Mouse (Mus musculus) liver, postnatal 0 days (tissue): ENCODE results near the gene Rpp38. TPM values are rescaled to one million over a fixed set of nuclear protein-coding genes. Genes with fewer than 3 reads are reported as not detected.

ENCODE experiments used
- ATAC-seq: fragments of 200-750 bp; cut with Nextera tagmentation; 2 replicates; pipeline ENCODE4 v1.8.0; 2017; ENCODE audit warnings: mild to moderate bottlenecking, moderate library complexity
- DNase-seq: peaks from one replicate; pipeline ENCODE4 v3.0.0-alpha.2; 2016
- H3K27ac ChIP-seq: fragments of 300-500 bp; sonication (generic); 2 replicates; pipeline ENCODE4 v1.5.1; 2014; ENCODE audit warnings: antibody characterized with exemption, moderate library complexity, mild to moderate bottlenecking, low read depth
- H3K27me3 ChIP-seq: fragments of 300-500 bp; sonication (generic); 2 replicates; pipeline ENCODE4 v1.6.1; 2014; ENCODE audit warnings: low read length, control low read depth, mixed read lengths; ENCODE audit not compliant: insufficient read depth
- H3K36me3 ChIP-seq: fragments of 300-500 bp; sonication (generic); replicated peaks from 2 replicates; pipeline ENCODE4 v1.6.1; 2014; ENCODE audit warnings: mild to moderate bottlenecking, control low read depth, low read length, moderate library complexity, mixed read lengths; ENCODE audit not compliant: insufficient read depth
- H3K4me1 ChIP-seq: fragments of 300-500 bp; sonication (generic); 2 replicates; pipeline ENCODE4 v1.6.1; 2014; ENCODE audit warnings: antibody characterized with exemption, mild to moderate bottlenecking, control low read depth; ENCODE audit not compliant: insufficient read depth
- H3K4me2 ChIP-seq: fragments of 300-500 bp; sonication (generic); 2 replicates; pipeline ENCODE4 v1.6.1; 2014; ENCODE audit warnings: low read depth, mild to moderate bottlenecking, low read length, moderate library complexity, mixed read lengths
- H3K4me3 ChIP-seq: fragments of 300-500 bp; sonication (generic); 2 replicates; pipeline ENCODE4 v1.5.1; 2014; ENCODE audit warnings: low read depth, low read length
- H3K9ac ChIP-seq: fragments of 300-500 bp; sonication (generic); replicated peaks from 2 replicates; pipeline ENCODE4 v1.6.1; 2014; ENCODE audit warnings: mild to moderate bottlenecking, moderate library complexity
- H3K9me3 ChIP-seq: fragments of 300-500 bp; sonication (generic); 2 replicates; pipeline ENCODE4 v1.6.1; 2016; ENCODE audit warnings: mild to moderate bottlenecking, control low read depth, low read length, mixed read lengths
- CTCF ChIP-seq: sonication (generic); IDR thresholded peaks from 2 replicates; pipeline ENCODE4 v1.5.1; 2016; ENCODE audit warnings: antibody characterized with exemption, low read depth
- EP300 ChIP-seq: IDR thresholded peaks from 2 replicates; pipeline ENCODE4 v1.6.1; 2016; ENCODE audit warnings: antibody characterized with exemption, low read depth, mild to moderate bottlenecking
- WGBS: fragments of 180-500 bp; shearing (Covaris S2); extraction: QIAGEN DNeasy Blood & Tissue Kit; methylation state at CpG from one replicate; pipeline ENCODE4 v1.1.7; 2014; ENCODE audit not compliant: insufficient replicate concordance; 5-methylcytosine and 5-hydroxymethylcytosine counted together
- polyA plus RNA-seq: library from polyadenylated mRNA; unstranded; fragments of >200 nt; fragmentation: Nextera tagmentation; extraction: Ambion mirVana; gene quantifications from 2 replicates; pipeline ENCODE4 v1.2.1, GENCODE M21; 2015

Gene Rpp38
- polyA plus RNA-seq, 1 experiment from 2014 or later, result 10.3 TPM

DNA sequence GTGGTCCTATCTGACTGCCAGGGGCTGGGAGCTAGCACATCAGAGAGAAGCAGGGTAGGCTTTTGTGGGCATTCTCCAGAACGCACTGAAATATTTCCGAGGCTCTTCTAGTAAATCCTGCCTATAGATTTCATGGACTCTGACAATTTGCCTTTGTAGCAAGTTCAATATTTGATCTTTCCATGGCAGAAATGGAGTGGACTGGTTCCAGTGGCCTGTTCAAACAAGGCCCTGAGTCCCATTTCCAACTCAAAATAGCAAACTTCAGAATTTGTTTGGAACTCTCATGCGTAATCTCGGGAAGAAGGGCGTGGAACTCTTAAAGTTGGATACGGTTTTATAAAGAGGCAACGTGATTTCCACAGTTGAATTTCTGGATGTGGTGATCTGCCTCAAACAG lies 36.6 kb downstream of the Rpp38 start:
- Histone ChIP-seq H3K27ac (no peak overlapping the region; the same call in 1 of the 2 replicates), H3K9ac (no peak overlapping the region), H3K4me2 (no peak overlapping the region), H3K4me3 (no peak overlapping the region), H3K4me1 (peaks cover 17% of the 10 kb centered on the region; the same call in 1 of the 2 replicates), H3K36me3 (no peaks in the 10 kb centered on the region), H3K9me3 (no peaks in the 10 kb centered on the region), H3K27me3 (no peaks in the 10 kb centered on the region)
- WGBS, result 56% methylated on average over 7 of the region's 7 CpGs
- TF ChIP-seq EP300, result no peak
- no peak for TF ChIP-seq CTCF
- DNase-seq, result no peak
- ATAC-seq, result no peak

DNA sequence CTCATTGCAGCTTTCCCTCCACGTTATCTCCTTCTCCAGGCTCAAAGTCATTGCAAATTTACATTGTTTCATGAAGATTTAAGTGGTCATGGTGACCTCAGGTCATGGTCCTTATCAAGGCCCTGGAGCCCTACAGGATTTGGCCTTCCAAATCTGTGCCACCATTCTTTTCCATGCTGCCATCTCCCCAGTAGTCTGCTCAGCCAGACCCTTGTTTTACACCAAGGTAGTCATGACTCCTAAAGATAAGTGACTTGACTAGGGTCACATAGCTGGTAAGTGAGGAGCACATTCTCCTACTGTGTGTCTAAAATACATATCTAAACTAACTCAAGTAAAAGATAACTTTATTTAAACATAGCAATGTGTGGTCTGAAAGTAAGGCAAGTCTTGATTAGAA lies 40.3 kb downstream of the Rpp38 start:
- Histone ChIP-seq H3K4me3 (no peak overlapping the region), H3K9me3 (no peaks in the 10 kb centered on the region), H3K27me3 (no peaks in the 10 kb centered on the region), H3K9ac (no peak overlapping the region), H3K4me2 (no peak overlapping the region), H3K27ac (no peak overlapping the region), H3K36me3 (no peaks in the 10 kb centered on the region), H3K4me1 (peaks cover 14% of the 10 kb centered on the region; the same call in 1 of the 2 replicates)
- DNase-seq (no peak), ATAC-seq (no peak)
- WGBS, result 43% methylated on average over 1 of the region's 1 CpGs
- no peak for TF ChIP-seq EP300

DNA sequence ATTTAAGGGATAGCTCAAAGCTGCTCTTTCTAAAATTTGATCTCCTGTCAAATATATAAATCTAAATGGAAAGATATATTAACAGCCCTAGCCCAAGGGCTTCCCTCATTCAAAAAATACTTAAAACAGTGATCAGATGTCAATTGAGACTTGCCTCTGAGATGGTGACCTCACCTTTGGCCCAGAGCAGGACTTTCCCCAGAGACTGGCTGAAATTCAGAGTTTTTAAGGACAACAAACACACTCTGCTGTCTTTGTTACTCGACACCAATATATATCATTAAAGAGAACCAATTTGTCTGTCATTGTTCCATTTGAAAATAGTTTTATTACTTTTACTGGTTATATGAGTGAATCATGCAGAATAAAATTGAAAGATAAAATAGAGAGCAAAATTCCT lies 42.9 kb downstream of the Rpp38 start:
- Histone ChIP-seq H3K4me3 (no peak overlapping the region), H3K9ac (no peak overlapping the region), H3K36me3 (no peaks in the 10 kb centered on the region), H3K9me3 (no peaks in the 10 kb centered on the region), H3K27ac (no peak overlapping the region), H3K27me3 (no peaks in the 10 kb centered on the region), H3K4me2 (no peak overlapping the region), H3K4me1 (peaks cover 8% of the 10 kb centered on the region; the same call in 1 of the 2 replicates)
- 64% methylated on average over 1 of the region's 1 CpGs for WGBS
- DNase-seq, result no peak
- no peak for ATAC-seq
- TF ChIP-seq EP300, result no peak
- no peak for TF ChIP-seq CTCF

DNA sequence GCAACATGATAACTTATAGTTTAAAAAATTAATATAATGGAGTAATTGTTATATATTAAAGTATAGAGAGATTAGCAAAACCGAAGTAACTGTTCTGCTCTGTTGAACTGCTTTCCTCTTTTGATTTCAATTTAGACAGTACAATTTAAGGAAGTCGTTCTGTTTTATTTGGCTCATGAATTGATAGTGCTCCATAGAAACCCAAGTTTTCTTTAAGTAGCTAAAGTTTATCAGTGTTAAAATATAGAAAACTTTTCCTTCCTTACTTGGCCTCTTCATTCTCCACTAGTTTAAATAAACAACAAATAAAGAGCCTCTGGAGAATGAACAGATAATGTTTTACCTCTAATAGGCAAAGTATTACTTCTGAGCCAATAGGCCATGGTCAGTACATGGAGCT lies 46.2 kb downstream of the Rpp38 start:
- no peak overlapping the region; the same call in 1 of the 2 replicates for H3K4me2 ChIP-seq
- peaks cover 14% of the 10 kb centered on the region for H3K4me1 ChIP-seq
- H3K27me3 ChIP-seq, result no peaks in the 10 kb centered on the region
- H3K36me3 ChIP-seq, result no peaks in the 10 kb centered on the region
- DNase-seq (no peak), ATAC-seq (no peak)
- TF ChIP-seq CTCF (no peak), EP300 (no peak)
- H3K27ac ChIP-seq, result no peak overlapping the region
- no peak overlapping the region for H3K4me3 ChIP-seq
- no peak overlapping the region for H3K9ac ChIP-seq
- WGBS, result 58% methylated on average over 2 of the region's 2 CpGs
- H3K9me3 ChIP-seq, result no peaks in the 10 kb centered on the region

DNA sequence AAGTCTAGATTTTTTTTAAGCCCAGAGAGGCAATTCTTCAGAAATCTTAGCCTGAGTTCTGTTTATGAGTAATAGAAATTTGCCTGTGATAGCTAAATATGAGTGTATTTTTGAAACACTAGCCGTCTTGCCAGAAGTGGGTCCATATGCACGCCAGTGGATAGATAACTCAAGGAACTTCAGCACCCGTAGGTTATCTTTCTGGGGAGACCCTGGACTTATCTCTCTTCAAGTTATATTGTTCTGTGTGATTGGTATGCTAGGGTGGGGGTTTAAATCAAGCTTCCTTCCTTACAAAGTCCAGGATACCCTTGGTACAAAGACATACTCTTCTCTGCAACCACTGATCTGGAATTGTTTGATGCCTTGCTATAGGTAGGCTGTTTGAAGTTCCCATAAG lies 46.7 kb downstream of the Rpp38 start:
- Histone ChIP-seq H3K4me3 (peak overlapping the region; percentile 89; the same call in 1 of the 2 replicates), H3K4me1 (peaks cover 14% of the 10 kb centered on the region), H3K9ac (no peak overlapping the region), H3K36me3 (no peaks in the 10 kb centered on the region), H3K9me3 (no peaks in the 10 kb centered on the region), H3K27ac (no peak overlapping the region), H3K27me3 (no peaks in the 10 kb centered on the region), H3K4me2 (peak overlapping the region; percentile 98)
- ATAC-seq (no peak), DNase-seq (no peak)
- no peak for TF ChIP-seq CTCF
- TF ChIP-seq EP300, result no peak
- WGBS, result 44% methylated on average over 3 of the region's 3 CpGs

DNA sequence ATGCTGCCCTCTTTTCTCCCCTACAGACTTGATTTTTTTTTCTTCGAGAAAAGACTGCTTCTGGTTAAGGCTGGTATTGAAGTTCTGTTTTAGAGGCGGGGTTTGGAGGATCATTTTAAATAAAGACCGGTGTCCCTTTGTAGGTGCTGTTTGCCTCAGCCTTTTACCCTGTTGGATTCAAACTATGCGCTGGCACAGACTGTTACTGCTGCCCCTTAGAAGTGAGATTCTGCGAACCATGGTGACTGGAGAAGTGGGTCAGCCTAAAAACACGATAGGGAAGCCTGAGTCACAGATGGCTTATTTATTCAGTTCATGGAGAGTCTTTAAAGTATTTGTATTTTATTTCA lies 47.3 kb downstream of the Rpp38 start:
- Histone ChIP-seq H3K9me3 (no peaks in the 10 kb centered on the region), H3K4me3 (peak overlapping the region; percentile 89), H3K4me2 (peak overlapping the region; percentile 98), H3K9ac (peak overlapping the region; percentile 81), H3K27ac (peak overlapping the region; percentile 79), H3K36me3 (no peaks in the 10 kb centered on the region), H3K27me3 (no peaks in the 10 kb centered on the region), H3K4me1 (peaks cover 14% of the 10 kb centered on the region)
- whole genome bisulfite sequencing, result 5% methylated on average over 6 of the region's 6 CpGs
- TF ChIP-seq CTCF (no peak), EP300 (no peak)
- ATAC-seq, result no peak
- DNase-seq, result no peak
